Mouse (Mus musculus): ENCODE data around the gene Xrra1. TPM values are rescaled to one million over a fixed set of nuclear protein-coding genes. Genes with fewer than 3 reads are reported as not detected.
A peak's percentile ranks its signal among the peaks of the same experiment; 100 is the strongest.
"Not testable (repeated sequence)": the region's sequence is repeated elsewhere in the genome, so short reads cannot be mapped to it uniquely, and the experiment has no call there.

Gene Xrra1
- polyA plus RNA-seq, 1 experiment from 2014 or later: 0.08 TPM

DNA sequence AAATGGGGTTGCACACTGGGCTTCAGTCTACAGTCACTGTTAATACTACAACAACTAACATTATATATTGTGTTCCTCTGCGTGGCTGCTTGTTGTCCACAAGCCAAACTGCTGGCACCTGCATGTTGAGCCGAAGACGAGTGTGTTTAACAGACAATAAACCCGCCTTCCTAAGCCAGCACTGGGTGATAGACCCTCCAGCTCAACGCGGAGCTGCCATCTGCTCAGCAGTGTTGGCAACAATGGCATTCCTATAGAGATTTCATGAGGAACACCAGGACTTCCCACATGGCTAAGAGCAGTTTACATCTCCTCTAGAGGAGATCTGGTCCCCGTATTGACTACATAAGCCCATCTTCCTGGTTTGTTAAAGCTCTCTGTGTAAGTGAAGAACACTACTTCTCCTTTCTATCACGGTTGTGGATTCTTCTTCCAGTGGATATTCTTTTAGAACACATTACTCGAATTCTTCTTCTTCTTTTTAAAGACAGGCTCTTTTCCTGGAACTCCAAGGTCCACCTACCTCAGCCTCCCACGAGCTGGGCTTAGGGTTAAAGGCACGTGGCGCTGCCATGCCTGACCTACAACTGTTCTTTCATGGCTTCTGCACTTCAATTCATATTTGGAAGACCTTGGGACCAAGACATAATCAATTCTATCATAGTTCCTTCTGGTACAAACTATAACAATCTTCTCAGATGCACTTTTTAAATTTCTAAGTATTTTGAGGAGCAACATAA is 98.5 kb downstream of the Xrra1 start:
- Histone ChIP-seq H3K27ac (no peak overlapping the region), H3K4me1 (replicated peaks) (peaks cover 7% of the 10 kb centered on the region), H3K4me3 (no peak overlapping the region), H3K9me3 (replicated peaks) (no peaks in the 10 kb centered on the region), H3K36me3 (no peaks in the 10 kb centered on the region; the same call in 1 of the 2 replicates), H3K27me3 (no peaks in the 10 kb centered on the region), H3K9ac (no peak overlapping the region), H3K4me2 (no peak overlapping the region)
- ATAC-seq (replicated peaks; ENCODE audit: insufficient number of reproducible peaks, insufficient read depth, low FRiP score, low read depth): no peak
- 78% methylated on average over 12 of the region's 12 CpGs for WGBS

- not testable (repeated sequence) for H3K4me3 ChIP-seq; H3K27me3 ChIP-seq; H3K27ac ChIP-seq; H3K9me3 ChIP-seq (replicated peaks); H3K9ac ChIP-seq; H3K4me2 ChIP-seq; ATAC-seq (replicated peaks; ENCODE audit: insufficient number of reproducible peaks, insufficient read depth, low FRiP score, low read depth); H3K36me3 ChIP-seq
- H3K4me1 ChIP-seq (replicated peaks): peaks cover 29% of the 10 kb centered on the region
- 55% methylated on average over 2 of the region's 2 CpGs for WGBS
Measured at GRCm38 (mm10) chr7:99960571-99960970, 101.7 kb downstream of the Xrra1 start.

DNA sequence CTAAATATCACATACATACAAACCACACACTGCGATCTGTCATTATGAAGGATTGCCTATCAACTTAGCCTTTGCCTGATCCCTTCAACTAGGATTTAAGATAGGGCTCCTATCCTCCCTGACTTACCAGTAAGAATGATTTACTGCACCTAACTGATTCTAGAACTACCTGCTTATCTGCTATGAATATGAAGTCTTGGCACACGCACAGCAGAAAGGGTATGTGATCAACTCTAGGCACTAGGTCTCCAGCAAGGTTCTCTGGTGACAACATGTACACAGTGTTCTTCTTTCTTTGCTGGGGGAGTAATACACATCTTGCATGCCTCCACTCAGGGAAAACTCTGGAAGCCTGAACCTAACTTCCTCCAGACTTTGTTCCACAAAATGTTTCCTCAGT is 102.6 kb downstream of the Xrra1 start:
- H3K36me3 ChIP-seq: no peaks in the 10 kb centered on the region
- H3K9ac ChIP-seq: no peak overlapping the region
- H3K27ac ChIP-seq: no peak overlapping the region
- H3K27me3 ChIP-seq: no peaks in the 10 kb centered on the region
- H3K4me2 ChIP-seq: no peak overlapping the region
- ATAC-seq (replicated peaks; ENCODE audit: insufficient number of reproducible peaks, insufficient read depth, low FRiP score, low read depth): no peak
- H3K4me3 ChIP-seq: no peak overlapping the region
- WGBS: 82% methylated on average over 2 of the region's 2 CpGs
- peaks cover 37% of the 10 kb centered on the region for H3K4me1 ChIP-seq (replicated peaks)
- H3K9me3 ChIP-seq (replicated peaks): no peaks in the 10 kb centered on the region

DNA sequence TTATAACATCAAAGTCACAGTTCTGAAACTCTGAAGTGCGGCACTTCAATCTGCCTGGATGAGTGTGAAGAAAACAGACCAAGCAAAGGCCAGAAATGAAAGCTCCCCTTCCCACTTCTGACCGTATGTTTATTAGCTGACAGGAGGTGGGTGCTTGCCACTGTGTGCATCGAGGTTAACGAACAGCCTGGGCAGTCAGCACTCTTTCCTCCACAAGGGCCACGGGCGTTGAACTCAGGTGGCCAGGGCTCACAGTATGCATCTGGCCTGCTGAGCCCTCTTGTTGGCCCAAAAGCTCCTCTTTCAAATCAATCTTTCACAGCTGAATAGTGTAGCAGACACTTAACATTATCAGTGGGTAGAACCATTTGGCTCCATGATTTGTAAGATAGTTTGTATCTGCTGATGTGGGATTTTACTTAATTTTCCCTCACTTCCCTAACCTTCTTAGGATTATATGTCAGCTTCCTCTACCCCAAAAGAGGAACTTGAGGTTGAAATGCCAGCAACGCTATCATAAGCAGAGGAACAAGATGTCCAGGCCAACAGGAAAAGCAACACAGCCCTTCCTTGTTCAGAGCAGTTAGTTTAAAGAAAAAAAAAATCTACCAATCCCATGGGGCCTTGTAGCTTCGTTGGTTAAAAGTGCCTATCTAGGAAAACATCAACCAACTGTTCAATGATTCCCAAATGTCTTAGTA is 103.8 kb downstream of the Xrra1 start:
- Histone ChIP-seq H3K4me3 (no peak overlapping the region), H3K9me3 (replicated peaks) (no peaks in the 10 kb centered on the region), H3K9ac (no peak overlapping the region), H3K4me1 (replicated peaks) (peaks cover 40% of the 10 kb centered on the region), H3K27me3 (no peaks in the 10 kb centered on the region), H3K4me2 (no peak overlapping the region), H3K36me3 (no peaks in the 10 kb centered on the region), H3K27ac (0 out of 2 replicates have a peak overlapping the region, but pooled peaks have one; percentile 40)
- ATAC-seq (replicated peaks; ENCODE audit: insufficient number of reproducible peaks, insufficient read depth, low FRiP score, low read depth): no peak
- WGBS: 56% methylated on average over 8 of the region's 8 CpGs

DNA sequence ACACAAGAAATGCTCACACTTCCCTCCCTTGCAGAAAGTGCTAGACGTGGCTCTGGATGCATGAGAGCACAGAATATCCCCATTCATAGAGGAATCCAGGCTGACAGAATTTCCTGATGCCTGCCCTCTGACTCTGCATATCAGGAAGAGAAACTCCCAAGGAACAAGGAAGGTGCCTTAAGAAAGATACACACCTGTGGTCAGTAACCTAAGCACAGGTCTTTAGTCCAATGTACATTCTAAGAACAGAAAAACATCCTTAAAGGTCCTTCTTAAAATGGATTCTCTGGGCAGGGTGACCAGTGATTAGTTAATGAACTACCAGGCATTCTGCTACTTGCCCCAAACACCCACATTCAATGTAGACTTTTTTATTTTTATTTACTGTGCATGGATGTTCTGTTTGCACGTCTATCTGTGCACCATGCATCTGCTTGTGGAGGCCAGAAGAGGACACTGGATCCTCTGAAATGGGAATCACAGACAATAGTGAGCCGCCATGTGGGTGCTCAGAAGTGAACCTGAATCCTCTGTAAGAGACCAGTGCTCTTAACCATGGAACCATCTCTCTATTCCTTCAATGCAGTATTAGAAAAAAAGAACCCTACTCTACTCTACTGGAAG is 104.4 kb downstream of the Xrra1 start:
- Histone ChIP-seq H3K27me3 (no peaks in the 10 kb centered on the region), H3K9me3 (replicated peaks) (no peaks in the 10 kb centered on the region), H3K4me3 (no peak overlapping the region), H3K4me2 (no peak overlapping the region), H3K9ac (no peak overlapping the region), H3K4me1 (replicated peaks) (peaks cover 40% of the 10 kb centered on the region), H3K27ac (0 out of 2 replicates have a peak overlapping the region, but pooled peaks have one; percentile 40), H3K36me3 (no peaks in the 10 kb centered on the region)
- no peak for ATAC-seq (replicated peaks; ENCODE audit: insufficient number of reproducible peaks, insufficient read depth, low FRiP score, low read depth)
- WGBS: 80% methylated on average over 3 of the region's 3 CpGs

DNA sequence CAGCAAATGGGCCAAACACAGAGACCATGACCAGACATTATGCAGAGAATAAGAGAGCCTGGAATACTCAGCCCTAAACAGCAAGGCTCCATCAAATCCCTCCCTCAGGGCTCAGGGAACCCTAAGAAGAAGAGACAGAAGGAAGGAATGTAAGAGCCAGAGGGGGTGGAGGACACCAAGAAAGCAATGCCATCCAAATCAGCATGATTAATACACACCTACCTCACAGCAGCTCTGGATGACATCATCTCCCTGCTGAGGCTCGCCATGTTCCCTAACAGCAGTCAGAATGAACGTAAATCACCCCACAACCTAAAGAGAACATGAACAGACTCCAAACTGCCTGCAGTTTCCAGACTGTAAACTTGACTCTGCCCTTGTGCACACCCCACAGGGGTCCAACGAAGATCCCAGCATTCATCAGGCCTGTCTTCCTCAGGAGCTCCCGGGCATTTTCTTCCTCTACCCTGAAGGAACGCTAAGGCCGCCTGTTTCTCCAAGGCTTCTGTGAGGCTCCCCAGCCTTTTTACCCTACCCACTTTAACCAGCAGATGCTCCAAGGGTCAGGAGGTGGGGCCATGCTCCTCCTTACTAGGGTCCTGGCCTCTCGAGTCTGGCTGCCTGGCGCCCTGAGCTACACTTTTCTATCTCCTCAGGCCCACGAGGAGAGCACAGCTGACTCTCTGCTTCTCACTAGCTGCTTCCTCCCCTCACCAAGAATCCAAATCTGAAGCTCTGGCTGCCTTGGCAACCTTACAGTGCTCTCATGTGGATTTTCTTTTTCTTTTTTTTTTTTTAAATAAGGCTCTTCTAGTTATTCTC is 106.3 kb downstream of the Xrra1 start:
- Histone ChIP-seq H3K9me3 (replicated peaks) (no peaks in the 10 kb centered on the region), H3K4me1 (replicated peaks) (peaks cover 40% of the 10 kb centered on the region), H3K9ac (no peak overlapping the region), H3K4me2 (no peak overlapping the region), H3K36me3 (no peaks in the 10 kb centered on the region), H3K27ac (peak overlapping the region; percentile 59), H3K4me3 (no peak overlapping the region), H3K27me3 (no peaks in the 10 kb centered on the region)
- no peak for ATAC-seq (replicated peaks; ENCODE audit: insufficient number of reproducible peaks, insufficient read depth, low FRiP score, low read depth)
- WGBS: 27% methylated on average over 9 of the region's 9 CpGs

DNA sequence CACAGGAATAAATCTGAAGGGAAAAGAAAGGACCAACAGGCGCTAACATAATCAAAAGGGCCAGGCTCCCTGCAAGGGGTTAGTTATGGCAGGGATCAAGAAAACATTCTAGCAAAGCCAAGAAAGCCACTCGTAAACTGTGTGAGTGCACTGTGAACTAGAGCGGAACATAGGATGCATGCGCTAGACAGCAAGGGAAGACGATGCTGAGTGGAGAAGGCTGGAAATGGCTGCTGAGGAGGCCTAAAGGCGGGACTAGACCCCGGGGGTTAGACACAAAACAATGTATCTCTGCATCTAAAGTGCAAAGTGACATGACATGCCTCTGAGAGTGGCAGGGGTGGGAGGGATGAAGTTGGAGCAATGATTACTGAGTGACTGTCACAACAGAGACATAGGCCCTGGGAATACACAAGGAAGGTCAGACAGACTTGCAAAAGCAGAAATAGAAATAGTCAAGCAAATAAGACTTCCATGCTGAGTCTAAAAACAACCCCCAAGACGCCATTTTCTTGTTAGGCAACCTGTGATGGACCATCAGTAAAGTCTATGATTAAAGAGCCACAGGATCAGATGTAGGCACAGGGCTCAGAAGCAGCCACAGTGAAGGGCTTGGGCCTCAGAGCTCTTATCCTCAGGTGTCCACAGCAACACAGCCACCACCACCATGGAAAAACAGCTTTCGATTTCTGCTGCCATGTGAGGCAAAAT is 107.2 kb downstream of the Xrra1 start:
- Histone ChIP-seq H3K4me1 (replicated peaks) (peaks cover 40% of the 10 kb centered on the region), H3K4me2 (no peak overlapping the region), H3K9me3 (replicated peaks) (no peaks in the 10 kb centered on the region), H3K9ac (no peak overlapping the region), H3K27ac (0 out of 2 replicates have a peak overlapping the region, but pooled peaks have one; percentile 59), H3K27me3 (no peaks in the 10 kb centered on the region), H3K36me3 (no peaks in the 10 kb centered on the region), H3K4me3 (no peak overlapping the region)
- 67% methylated on average over 9 of the region's 9 CpGs for WGBS
- ATAC-seq (replicated peaks; ENCODE audit: insufficient number of reproducible peaks, insufficient read depth, low FRiP score, low read depth): no peak

Other genes starting within 250 kb of the Xrra1 start
- 2.1 and 3.3 TPM in 2 replicates for gene Tpbgl, start 232.0 kb upstream of the Xrra1 start, polyA plus RNA-seq (2015; fragmentation: Nextera tagmentation; extraction: Ambion mirVana)
- gene Slco2b1, start 147.8 kb upstream of the Xrra1 start, polyA plus RNA-seq (2015; fragmentation: Nextera tagmentation; extraction: Ambion mirVana): 2.0 and 4.0 TPM in 2 replicates
- not detected in 2 replicates for gene Olfr520, start 128.8 kb upstream of the Xrra1 start, polyA plus RNA-seq (2015; fragmentation: Nextera tagmentation; extraction: Ambion mirVana)
- gene Olfr521, start 95.6 kb upstream of the Xrra1 start, polyA plus RNA-seq (2015; fragmentation: Nextera tagmentation; extraction: Ambion mirVana): not detected in 2 replicates
- gene Neu3, start 30.7 kb upstream of the Xrra1 start, polyA plus RNA-seq (2015; fragmentation: Nextera tagmentation; extraction: Ambion mirVana): 3.3 and 4.5 TPM in 2 replicates
- 188 and 201 TPM in 2 replicates for gene Spcs2, start 4.3 kb downstream of the Xrra1 start, polyA plus RNA-seq (2015; fragmentation: Nextera tagmentation; extraction: Ambion mirVana)
- 2.7 and 3.7 TPM in 2 replicates for gene Rnf169, start 121.3 kb downstream of the Xrra1 start, polyA plus RNA-seq (2015; fragmentation: Nextera tagmentation; extraction: Ambion mirVana)
- gene Chrdl2, start 147.1 kb downstream of the Xrra1 start, polyA plus RNA-seq (2015; fragmentation: Nextera tagmentation; extraction: Ambion mirVana): 0.11 and 0.37 TPM in 2 replicates